Mouse (Mus musculus) ES-E14 (cell line): ENCODE data around the gene Mybpc3. TPM values are rescaled to one million over a fixed set of nuclear protein-coding genes. Genes with fewer than 3 reads are reported as not detected.
A peak's percentile ranks its signal among the peaks of the same experiment; 100 is the strongest.

Source experiments
- DNase-seq: peaks from one replicate; pipeline ENCODE4 v3.0.0-alpha.2; 2013; ENCODE audit warnings: low read depth, low spot score
- H3K27ac ChIP-seq: 2 replicates; pipeline ENCODE4 v1.5.1; 2012; ENCODE audit warnings: low read depth, mild to moderate bottlenecking, low read length, moderate library complexity, mixed read lengths; ENCODE audit not compliant: poor library complexity, insufficient read depth, severe bottlenecking
- H3K36me3 ChIP-seq: 2 replicates; pipeline ENCODE4 v1.6.1; 2012; ENCODE audit warnings: mild to moderate bottlenecking, low read length, moderate library complexity, mixed read lengths; ENCODE audit not compliant: control insufficient read depth, poor library complexity, insufficient read depth, severe bottlenecking
- H3K4me1 ChIP-seq, 2 experiments: fragments of 150-350 bp in 1 of 2; sonication (generic) in 1 of 2; 2 replicates each; pipeline ENCODE4 v1.6.1; 2012; ENCODE audit warnings: low read length in 2 of 2, mild to moderate bottlenecking in 1 of 2, mixed read lengths in 1 of 2; ENCODE audit not compliant: control insufficient read depth in 2 of 2, insufficient read depth in 2 of 2, poor library complexity in 1 of 2
- H3K4me3 ChIP-seq, 2 experiments: fragments of 150-350 bp in 1 of 2; sonication (generic) in 1 of 2; 2 replicates each; pipeline ENCODE4 v1.5.1; 2012; ENCODE audit warnings: low read length in 2 of 2, low read depth in 1 of 2, mild to moderate bottlenecking in 1 of 2, mixed read lengths in 1 of 2; ENCODE audit not compliant: insufficient read depth in 1 of 2, poor library complexity in 1 of 2, severe bottlenecking in 1 of 2
- H3K9ac ChIP-seq: 2 replicates; pipeline ENCODE4 v1.6.1; 2012; ENCODE audit warnings: low read depth, mild to moderate bottlenecking, low read length, mixed read lengths; ENCODE audit not compliant: poor library complexity, insufficient read depth, severe bottlenecking
- H3K9me3 ChIP-seq: fragments of 150-350 bp; sonication (generic); 2 replicates; pipeline ENCODE4 v1.6.1; 2012; ENCODE audit warnings: low read depth, mild to moderate bottlenecking, low read length; ENCODE audit not compliant: control insufficient read depth, insufficient read depth
- CHD2 ChIP-seq: IDR thresholded peaks from 2 replicates; pipeline ENCODE4 v1.6.1; 2014; ENCODE audit warnings: mild to moderate bottlenecking, low read depth, low read length, inconsistent platforms
- HCFC1 ChIP-seq: IDR thresholded peaks from 2 replicates; pipeline ENCODE4 v1.6.1; 2012; ENCODE audit warnings: low read length, inconsistent platforms, borderline replicate concordance; ENCODE audit not compliant: insufficient read depth
- MAFK ChIP-seq: IDR thresholded peaks from 2 replicates; pipeline ENCODE4 v1.6.1; 2014; ENCODE audit warnings: mild to moderate bottlenecking, low read depth, low read length, inconsistent platforms; ENCODE audit not compliant: insufficient read depth
- ZC3H11A ChIP-seq: IDR thresholded peaks from 2 replicates; pipeline ENCODE4 v1.6.1; 2012; ENCODE audit warnings: low read depth, mild to moderate bottlenecking, inconsistent platforms, low read length, borderline replicate concordance
- ZNF384 ChIP-seq: IDR thresholded peaks from 2 replicates; pipeline ENCODE4 v1.6.1; 2012; ENCODE audit warnings: low read depth, low read length, inconsistent platforms
- in situ Hi-C, 2 experiments: fragments of 600-800 bp; cut with MboI; formaldehyde crosslinking; loops; one replicate each; pipeline ENCODE4 v1.15.1; 2025; ENCODE audit warnings: low sequenced_read_pairs in 2 of 2, inconsistent platforms in 1 of 2; ENCODE audit not compliant: unreplicated experiment in 2 of 2
- total RNA-seq: library from RNA; depleted of rRNA; stranded (reverse); fragments of 300-350 nt; gene quantifications from 2 replicates; pipeline ENCODE4 v1.2.3, GENCODE M21; 2012

The Mybpc3 gene
- total RNA-seq, 1 experiment, result 0.62 TPM

GRCm38 (mm10) chr2:91078314-91079025 is 39.5 kb upstream of the Mybpc3 start:
- Histone ChIP-seq H3K9me3 (no peaks in the 10 kb centered on the region), H3K9ac (peak overlapping the region; percentile 45; the same call in 1 of the 2 replicates), H3K4me1 (peaks cover 0 to 2% of the 10 kb centered on the region in 2 experiments; a peak in 2 of 4 replicates), H3K36me3 (no peaks in the 10 kb centered on the region), H3K4me3 (peak overlapping the region; percentile 35 to 52; a peak in 3 of 4 replicates), H3K27ac (no peak overlapping the region)
- in situ Hi-C loops, result no loop called here
- no peak for DNase-seq
- no peak for TF ChIP-seq CHD2

GRCm38 (mm10) chr2:91079026-91079384 is 38.9 kb upstream of the Mybpc3 start:
- in situ Hi-C loops, result no loop called here
- no peaks in the 10 kb centered on the region for H3K9me3 ChIP-seq
- H3K36me3 ChIP-seq, result no peaks in the 10 kb centered on the region
- no peak for TF ChIP-seq CHD2
- TF ChIP-seq HCFC1, result no peak
- no peak for TF ChIP-seq ZNF384
- no peak for TF ChIP-seq MAFK
- TF ChIP-seq ZC3H11A, result no peak
- H3K4me3 ChIP-seq, result peak overlapping the region; percentile 35 to 52; a peak in 2 of 4 replicates
- peaks cover 0 to 2% of the 10 kb centered on the region in 2 experiments; a peak in 2 of 4 replicates for H3K4me1 ChIP-seq
- H3K9ac ChIP-seq, result 0 out of 2 replicates have a peak overlapping the region, but pooled peaks have one; percentile 43
- DNase-seq, result no peak
- H3K27ac ChIP-seq, result no peak overlapping the region

- peaks cover 0 to 2% of the 10 kb centered on the region in 2 experiments; a peak in 2 of 4 replicates for H3K4me1 ChIP-seq
- no peak for TF ChIP-seq ZNF384
- TF ChIP-seq ZC3H11A, result no peak
- no peak for TF ChIP-seq HCFC1
- TF ChIP-seq CHD2, result no peak
- TF ChIP-seq MAFK, result no peak
Measured at GRCm38 (mm10) chr2:91080784-91081513, 37.0 kb upstream of the Mybpc3 start.

GRCm38 (mm10) chr2:91081775-91082695 is 35.9 kb upstream of the Mybpc3 start, which contains the start of gene Spi1:
Gene Spi1, plus strand, starts transcription at chr2:91082390.
- no peak for TF ChIP-seq HCFC1
- no peak for TF ChIP-seq CHD2
- TF ChIP-seq ZNF384, result no peak
- no peak for TF ChIP-seq ZC3H11A
- TF ChIP-seq MAFK, result no peak
- H3K27ac ChIP-seq, result no peak within 1 kb of the TSS
- no peak within 1 kb of the TSS for H3K9ac ChIP-seq
- DNase-seq, result no peak
- no peaks in the 10 kb centered on the region for H3K9me3 ChIP-seq
- H3K36me3 ChIP-seq, result no peaks in the 10 kb centered on the region
- peaks cover 0 to 2% of the 10 kb centered on the region in 2 experiments; a peak in 2 of 4 replicates for H3K4me1 ChIP-seq
- in situ Hi-C loops, result no loop called here
- H3K4me3 ChIP-seq, result no peak within 1 kb of the TSS

More at GRCm38 (mm10) chr2:91080784-91081513, 37.0 kb upstream of the Mybpc3 start:
- H3K9me3 ChIP-seq, result no peaks in the 10 kb centered on the region
- no peak for DNase-seq
- no peak overlapping the region for H3K9ac ChIP-seq
- no peaks in the 10 kb centered on the region for H3K36me3 ChIP-seq
- in situ Hi-C loops, result no loop called here
- H3K4me3 ChIP-seq, result no peak overlapping the region
- H3K27ac ChIP-seq, result no peak overlapping the region
